Mouse (Mus musculus) gastrocnemius, adult 8-10 months (tissue): Measurements from ENCODE around the gene Srpx2. TPM values are rescaled to one million over a fixed set of nuclear protein-coding genes. Genes with fewer than 3 reads are reported as not detected.

Source experiments
- DNase-seq, 2 experiments: peaks; one replicate each; pipeline ENCODE4 v3.0.0; 2022; ENCODE audit warnings: low spot score in 2 of 2
- total RNA-seq, 4 experiments: library from RNA; stranded (reverse); gene quantifications; 2 replicates each; pipeline ENCODE4 v1.2.4; 2022

The Srpx2 gene
- total RNA-seq: 1 to 10 TPM; 1.1 to 2.8 (median 1.8) TPM

DNA sequence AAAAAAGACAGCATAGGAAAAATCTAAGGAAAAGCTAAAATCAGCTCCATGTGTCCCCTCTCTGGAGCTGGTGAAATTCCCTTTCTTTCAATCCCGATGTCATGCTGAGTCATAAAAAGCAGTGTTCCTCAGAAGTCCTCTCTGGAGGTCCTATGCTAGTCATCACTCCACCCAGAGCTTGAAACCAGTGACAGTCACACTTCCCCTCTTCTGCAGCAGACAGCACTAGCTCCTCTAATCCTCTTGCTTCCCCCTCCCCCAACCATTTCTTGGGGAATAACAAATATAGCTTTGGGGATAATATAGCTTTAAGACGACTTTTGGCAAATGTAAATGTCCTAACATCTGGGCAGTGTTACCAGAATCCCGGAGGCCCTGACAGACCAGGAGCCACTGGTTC, at the start of gene Srpx2:
Srpx2 (plus strand) TSS at position 166 of the 400 bp plus-strand sequence.
- no peak for DNase-seq

DNA sequence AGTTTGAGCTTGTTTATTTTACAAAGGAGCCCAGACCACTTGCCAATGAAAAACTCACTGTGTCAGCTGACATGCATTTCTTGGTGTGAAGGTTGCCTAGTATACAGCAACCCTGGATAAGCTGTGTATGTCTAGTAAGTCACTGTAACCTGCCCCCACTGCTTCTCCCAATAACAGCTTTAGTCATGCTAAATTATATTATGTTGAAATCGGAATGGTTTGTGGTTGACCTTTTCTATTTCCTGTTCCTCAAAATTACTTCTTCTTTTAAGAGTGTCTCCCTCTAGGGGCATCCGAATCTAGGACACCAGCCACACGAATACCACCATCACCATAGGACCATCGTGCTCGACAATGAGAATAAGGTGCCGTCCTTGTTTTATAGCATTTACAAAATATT, 38.5 kb upstream of the Srpx2 start:
- no peak for DNase-seq

DNA sequence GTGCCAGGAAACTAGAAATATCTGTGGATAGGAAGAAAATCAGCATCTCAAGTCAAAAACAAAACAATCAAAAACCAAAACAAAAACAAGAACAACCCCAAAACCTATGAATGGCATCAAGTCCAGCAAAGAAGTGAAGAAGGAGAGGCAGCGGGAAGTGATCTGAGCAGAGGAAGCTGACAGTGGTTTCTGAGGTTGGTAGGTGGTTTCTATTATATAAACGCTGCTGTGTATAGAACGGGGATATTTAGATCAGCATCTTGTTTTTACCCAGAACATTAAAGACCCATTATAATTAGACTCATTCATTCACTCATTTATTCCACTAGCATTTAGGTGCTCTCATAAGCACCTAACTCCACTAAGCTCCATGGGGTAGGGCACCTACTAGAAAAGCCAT, 20.9 kb upstream of the Srpx2 start:
- DNase-seq: no peak

DNA sequence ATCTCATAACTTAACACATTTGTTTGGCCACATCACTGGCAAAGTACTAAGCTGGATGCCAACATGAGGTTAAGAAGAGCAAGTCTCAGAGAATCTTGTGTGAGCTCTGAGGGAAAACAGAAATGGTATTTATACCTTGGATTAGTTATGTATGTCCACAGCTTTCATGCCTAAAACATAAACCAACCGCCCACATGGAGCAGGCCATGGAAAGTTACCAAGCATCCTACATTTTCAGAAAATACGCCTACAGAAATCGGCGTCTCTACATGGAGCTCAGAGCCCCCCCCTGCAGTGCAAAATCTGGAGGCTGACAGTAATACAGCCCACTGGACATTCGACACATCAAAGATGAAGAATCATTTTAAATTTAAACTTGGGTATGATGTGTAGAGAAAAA, 20.1 kb upstream of the Srpx2 start:
- DNase-seq: no peak

DNA sequence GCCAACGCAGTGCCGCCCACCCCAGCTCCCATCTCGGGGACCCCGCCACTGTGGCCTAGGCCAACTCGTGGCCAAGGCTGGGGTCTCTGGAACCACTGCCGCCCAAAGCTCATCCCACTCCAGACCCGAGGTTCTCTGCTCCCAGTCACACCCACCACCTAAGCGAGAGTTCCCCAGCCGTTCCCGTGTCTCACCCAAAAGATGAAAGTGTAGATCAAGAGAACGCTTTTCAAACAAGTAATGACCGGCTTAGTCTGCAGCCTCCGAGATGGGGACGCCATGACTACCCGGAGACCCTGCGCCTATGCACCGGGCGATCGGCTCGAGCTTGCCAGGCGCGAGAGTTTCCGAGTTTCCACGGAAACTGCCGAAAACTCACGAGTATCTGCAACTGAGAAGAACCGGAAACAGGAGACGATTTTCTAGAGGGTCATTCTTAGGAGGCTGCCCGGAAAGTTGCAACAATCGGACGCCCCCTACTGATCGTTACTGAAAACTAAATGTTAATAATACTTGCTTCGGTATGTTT, 10.1 kb upstream of the Srpx2 start, which contains the start of gene Tspan6:
Tspan6 (minus strand) TSS at position 416 of the 529 bp plus-strand sequence.
- peak; percentile 26 to 56 for DNase-seq

DNA sequence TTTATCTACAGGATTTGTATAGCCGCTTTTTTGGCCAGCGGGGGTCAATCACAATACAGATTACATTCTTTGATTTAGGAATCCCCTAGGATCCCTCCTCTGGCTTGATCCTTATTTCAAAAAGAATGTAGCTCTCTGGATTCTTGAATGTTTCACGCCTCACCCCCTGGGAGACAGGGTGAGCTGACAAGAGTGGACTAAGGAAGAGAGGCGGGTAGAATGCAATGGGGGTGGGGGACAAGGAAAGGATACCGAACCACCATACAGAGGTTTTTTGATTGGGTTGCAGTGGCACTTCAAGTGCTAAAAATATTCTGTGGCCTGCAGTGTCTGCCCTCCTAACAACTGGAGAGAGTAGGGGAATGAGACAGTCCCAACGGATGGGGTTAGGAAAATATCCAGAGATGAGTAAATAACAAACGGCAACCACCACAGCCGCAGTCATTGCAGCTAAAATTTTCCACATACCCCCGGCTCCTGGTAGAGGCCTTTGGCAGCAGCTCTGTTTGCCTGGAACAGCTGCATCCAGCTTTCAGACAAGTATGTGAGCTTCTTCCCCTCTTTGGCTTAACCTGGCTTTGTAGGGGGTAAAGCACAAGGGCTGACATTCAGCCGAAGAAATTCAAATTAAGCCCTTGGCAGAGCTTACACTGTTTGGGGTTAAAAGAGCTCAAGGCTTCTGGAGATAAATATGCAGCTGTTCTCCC, 3.3 kb downstream of the Srpx2 start:
- peak; percentile 2 to 9 for DNase-seq

DNA sequence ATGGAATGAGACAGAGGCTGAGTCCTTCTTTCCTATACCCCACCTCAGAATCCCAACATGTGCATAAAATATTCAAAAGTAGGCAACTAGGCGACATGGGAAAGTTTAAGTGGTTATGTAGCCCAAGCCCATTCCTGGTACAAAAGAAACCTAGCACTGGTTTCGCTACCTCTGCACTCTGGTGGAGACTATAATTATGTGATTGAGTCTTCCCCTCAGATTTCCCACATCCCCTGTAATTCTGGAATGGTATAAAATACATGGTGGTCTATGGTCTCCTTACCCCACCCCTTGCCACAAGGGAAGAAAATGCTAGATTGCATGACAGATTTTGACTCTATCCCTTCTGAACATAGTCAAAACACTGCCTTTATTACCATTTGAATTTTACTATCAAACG, 4.8 kb downstream of the Srpx2 start:
- DNase-seq: no peak

DNA sequence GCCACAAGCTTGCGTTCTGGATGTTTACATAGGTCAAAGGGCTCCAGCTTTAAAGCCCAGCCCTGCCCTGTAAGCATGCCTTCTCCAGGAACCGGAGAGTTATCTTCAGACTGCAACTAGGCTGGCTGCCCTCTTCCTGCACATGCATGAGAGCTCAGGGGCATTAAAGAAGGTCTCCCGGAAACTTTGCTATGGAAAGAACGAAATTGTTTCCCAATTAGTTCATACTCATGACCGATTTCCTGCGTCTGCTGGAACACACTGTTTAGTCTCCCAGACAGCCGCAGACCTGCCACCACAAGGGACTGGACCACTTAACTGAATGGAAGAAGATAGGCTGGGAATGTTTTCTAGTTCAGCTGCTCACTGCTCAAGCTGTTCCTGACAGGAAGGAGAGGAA, 6.0 kb downstream of the Srpx2 start:
- no peak for DNase-seq

DNA sequence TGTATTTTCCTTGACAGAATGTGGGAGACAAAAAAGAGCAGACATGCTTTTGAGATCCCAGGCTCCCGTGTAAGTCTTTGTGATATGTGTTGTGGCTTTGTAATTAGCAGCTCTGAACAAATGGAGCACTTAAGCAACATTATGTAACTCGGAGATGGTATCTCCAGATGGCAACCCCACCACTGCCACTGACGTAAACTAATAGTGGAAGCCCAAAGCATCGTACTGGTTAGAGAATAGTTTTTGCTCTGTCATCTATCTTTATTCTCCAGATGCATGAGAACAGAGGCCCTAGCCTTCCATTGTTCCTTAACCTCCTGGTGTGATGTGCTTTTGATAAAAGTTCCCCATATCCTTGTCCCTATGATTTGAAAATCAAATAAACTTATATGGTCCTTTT, 13.0 kb downstream of the Srpx2 start:
- no peak for DNase-seq

DNA sequence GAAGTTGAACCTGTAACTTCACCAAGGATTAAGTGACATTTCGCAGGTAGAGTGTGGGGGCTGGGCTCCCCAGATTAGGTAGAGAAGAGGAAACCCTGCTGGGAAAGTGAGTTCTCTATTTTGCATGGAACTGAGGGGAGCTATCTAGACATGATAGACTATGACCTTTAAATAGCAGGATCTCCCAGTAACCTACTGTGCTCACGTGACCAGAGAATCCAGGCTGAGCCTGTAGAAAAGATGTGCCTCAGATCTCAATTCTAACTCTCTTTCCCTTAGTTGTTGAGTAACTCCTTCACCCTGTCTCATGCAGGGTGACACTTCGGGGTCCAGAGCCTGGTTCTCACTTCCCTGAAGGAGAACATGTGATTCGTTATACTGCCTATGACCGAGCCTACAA, 18.5 kb downstream of the Srpx2 start:
- DNase-seq: no peak

DNA sequence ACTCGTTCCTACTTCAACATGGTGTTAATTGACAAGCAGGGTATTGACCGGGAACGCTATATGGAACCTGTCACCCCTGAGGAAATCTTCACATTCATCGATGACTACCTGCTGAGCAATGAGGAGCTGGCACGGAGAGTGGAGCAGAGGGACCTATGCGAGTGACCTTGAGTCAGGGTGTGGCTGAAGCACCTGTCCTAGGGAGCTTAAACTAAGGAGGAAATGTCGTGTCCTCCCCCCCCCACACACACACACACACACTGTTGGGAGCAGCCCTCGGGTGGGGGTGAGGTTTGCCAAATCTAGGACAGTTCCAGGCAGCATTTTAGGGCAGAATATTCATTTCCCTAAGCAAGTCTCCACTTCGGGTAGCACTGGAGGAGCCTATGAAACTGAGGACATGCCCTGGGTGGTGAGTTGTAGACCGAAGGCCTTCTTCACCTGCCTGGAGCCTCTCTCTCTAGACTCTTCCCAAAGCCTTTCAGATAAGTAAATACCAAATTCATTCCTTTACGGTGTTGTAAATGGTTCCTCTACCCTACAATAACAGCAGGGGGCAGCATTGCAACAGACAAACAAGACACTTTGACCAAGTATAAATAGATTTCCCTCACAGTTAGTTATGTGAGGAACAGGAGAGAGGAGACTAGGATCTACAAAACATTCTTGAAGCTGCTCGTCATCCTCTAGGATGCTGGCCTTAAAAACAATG, 23.2 kb downstream of the Srpx2 start:
- no peak for DNase-seq

DNA sequence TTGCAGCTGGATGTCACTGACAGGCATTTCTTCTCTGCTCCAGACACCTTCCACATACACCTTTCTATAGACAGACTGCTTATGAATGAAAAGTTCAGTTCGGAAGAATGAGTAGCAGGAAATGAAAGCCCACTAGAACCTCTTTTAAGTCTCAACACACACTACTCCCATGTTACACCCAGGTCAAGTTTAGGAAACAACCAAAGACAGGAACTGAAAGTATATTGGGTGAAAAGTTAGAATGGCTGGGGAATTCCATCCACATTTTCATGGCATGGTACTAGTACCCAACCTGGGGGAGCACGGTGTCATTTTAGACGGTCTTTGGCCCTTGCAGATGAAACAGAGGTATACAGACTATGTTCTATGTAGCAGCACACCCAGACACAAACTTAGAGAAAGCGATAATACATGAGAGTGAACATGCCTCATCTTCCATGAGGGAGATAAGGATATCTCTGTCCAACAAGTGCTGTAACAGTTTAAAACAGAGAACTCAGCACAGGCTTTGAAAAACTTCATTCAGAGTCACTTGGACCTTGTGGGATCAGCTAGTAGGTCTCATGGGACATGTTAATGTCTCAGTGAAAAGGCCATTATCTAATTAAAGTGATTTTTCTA, 28.5 kb downstream of the Srpx2 start:
- no peak for DNase-seq

DNA sequence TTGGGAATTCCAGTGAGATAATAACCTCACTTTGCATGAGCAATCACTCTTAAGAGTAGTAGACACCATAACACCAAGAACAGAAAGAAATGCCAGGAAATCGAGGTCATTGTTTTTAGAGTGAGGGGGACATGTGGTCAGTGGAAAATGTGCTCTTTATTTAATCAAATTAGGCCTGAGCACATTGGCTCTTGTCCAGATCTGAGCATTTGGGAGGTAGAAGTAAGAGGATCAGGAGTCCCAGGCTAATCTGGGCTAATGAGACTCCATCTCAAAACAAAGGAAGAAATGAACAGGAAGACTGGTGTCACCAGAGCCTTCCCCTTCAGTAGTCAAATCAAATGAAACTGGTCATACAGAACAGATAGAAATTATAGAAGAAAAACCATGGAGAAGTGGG, 31.3 kb downstream of the Srpx2 start:
- DNase-seq: no peak

DNA sequence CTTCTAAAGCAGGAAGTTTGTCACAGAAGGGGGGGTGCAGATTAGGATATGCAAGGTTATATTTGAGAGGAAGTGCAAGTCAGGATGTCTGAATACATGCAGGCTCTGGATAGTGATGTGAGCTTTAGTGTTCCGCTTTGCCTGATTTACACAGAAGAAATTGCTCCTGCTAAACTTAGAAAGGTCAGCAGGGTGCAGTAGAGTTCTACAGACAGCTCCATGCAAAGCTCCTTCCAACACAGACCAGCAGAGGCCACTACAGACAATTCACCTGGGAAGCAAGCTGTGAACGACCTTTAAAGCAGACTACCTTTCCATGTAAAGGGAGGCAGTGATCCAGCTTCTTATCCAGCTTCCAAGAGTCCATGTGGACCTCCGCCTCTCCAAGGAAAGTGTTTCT, 39.2 kb downstream of the Srpx2 start:
- peak in 1 of 2 experiments; percentile 16 for DNase-seq

DNA sequence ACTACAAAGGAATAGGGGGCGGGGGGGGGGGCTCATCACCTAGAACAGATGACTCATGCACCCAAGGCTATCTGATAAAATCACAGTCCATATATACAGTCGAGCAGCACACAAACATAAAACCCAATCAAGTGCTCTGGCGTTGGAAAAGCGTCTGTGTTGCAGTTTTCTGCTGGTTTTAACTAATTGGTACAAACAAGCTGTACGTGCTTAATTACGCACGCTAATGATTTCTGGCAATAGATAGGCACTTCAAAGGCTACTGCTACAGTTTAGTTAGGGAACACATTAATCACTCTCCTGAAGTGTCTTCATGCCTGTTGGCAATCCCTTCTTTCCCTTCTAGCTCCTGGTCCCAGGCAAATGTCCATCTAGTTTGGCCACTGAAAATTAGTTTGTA, 46.4 kb downstream of the Srpx2 start:
- no peak for DNase-seq

DNA sequence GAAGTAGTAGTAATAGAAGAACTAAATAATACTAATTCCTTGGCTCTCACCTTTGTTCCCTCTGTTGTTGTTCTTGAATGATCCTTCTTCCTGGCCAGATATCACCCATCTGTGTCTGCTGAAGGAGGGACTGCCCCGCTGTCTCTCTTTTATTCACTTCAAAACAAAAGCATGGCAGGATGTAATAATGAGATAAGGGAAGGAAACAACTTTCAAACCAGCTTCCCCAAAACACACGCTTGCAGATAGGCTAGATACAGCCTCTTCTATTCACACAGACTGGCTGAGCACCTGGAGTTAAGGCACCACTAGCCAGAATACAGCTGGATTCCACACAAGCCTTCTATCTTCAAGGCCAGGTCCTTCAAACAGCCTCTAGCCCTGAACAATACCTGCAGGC, 52.4 kb downstream of the Srpx2 start:
- DNase-seq: no peak

DNA sequence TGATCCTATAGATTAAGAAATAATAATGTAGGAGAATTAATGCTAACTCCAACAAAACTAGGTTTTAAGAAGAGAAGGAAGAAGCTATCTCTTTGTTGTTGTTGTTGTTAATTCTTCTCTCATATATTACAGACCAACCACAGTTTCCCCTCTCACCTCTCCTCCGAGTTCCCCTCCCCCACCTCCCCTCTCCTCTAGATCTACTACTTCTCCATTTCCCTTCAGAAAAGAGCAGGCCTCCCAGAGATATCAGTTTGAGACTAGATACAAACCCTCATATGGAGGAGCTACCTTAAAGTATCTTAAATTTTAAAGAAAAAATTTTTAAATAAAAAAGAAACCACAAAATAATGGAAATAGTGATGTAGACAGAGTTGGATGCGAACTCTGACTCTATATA, 56.4 kb downstream of the Srpx2 start:
- no peak for DNase-seq

DNA sequence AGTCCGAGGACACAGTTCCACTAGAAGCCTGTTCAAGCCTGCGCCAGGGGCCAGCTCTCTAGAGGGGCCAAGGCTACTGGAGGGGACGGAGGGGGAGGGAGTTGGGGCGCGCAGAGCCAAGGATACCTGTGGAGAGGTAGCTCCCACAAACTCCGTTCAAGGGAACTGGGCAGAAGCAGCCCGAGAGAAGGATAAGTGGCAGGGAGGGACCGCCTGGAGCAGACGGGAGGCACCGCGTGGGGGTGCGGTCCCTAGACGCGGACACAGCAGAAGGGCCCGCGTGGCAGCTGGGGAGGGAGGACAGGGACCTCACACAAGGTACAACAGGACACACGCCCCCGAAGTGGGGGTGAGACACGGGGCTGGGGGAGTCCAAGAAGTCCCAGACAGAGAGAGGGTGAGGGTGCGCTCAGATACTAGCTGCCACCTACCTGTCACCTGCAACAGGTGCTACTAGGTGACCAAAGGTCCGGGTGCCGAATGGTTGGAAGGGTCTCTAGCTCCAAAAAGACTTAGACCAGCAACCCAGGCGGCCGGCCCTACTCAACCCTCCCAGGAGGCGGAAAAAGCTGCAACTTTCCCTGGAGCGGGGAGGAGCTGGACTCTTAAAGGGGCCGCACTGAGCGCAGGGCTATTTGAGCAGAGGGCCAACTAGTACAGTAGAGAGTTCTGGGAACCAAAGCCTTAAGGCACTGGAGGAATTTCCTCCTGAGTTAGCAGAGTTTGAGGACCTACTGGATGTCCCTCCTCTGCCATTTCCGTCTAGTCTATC, 73.2 kb downstream of the Srpx2 start, which contains the start of gene Sytl4:
Sytl4 (minus strand) TSS at position 582 of the 772 bp plus-strand sequence.
- DNase-seq: no peak
